Comparison of ENCODE assay signal across 10 mouse cellular contexts in the genomic region with DNA sequence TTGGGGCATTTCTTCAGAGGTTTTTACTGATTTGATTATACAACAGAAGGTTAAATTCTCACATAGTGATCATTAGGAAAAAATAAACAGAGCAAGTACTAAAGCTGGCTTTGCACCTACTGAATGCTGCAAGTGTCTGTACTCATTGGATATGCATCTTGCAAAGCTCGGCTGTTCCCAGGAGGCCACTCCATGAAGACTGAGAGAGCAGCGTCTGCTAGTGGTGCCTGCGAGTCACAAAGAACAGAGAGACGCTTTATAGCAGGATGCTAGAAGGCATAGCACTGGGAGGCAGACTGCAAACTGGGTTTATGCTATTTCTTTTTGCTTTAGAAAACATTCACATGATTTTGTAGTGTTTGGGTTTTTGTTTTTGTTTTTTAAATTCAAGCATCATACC.
DNase-seq lines count a peak whose midpoint lies in the region; ATAC-seq lines count a peak whose summit lies in the region.
"Had no signal": no experiment of that assay in that cellular context is flagged by ENCODE, and none has a peak within 500 bp of the region (broad histone marks: within the 10 kb centered on the region; RNA-seq: fewer than 3 reads in every experiment).

No protein-coding gene starts in this region.

- no peaks in the 10 kb centered on the region for H3K9me3 ChIP-seq in hindbrain, embryonic 11.5 days (ENCODE audit: control insufficient read depth, low read length)
- no peaks in the 10 kb centered on the region for H3K9me3 ChIP-seq in hindbrain, embryonic 10.5 days
- H3K9me3 ChIP-seq in hindbrain, embryonic 14.5 days (ENCODE audit: control insufficient read depth, low read length), result no peaks in the 10 kb centered on the region

- WGBS in hindbrain, embryonic 11.5 days, result 27% methylated on average over 4 of the region's 4 CpGs
- 15% methylated on average over 4 of the region's 4 CpGs for WGBS in hindbrain, embryonic 10.5 days
- 4% methylated on average over 4 of the region's 4 CpGs for WGBS in hindbrain, embryonic 14.5 days

- H3K9ac ChIP-seq in hindbrain, embryonic 11.5 days (ENCODE audit: low read depth, low read length), result no peak overlapping the region
- H3K9ac ChIP-seq in hindbrain, embryonic 14.5 days, result 0 out of 2 replicates have a peak overlapping the region, but pooled peaks have one; percentile 31

- H3K4me2 ChIP-seq in hindbrain, embryonic 11.5 days (replicated peaks; ENCODE audit: low read depth, low read length), result no peak overlapping the region
- peak overlapping the region; percentile 18 for H3K4me2 ChIP-seq in hindbrain, embryonic 14.5 days (replicated peaks)

- no peaks in the 10 kb centered on the region for H3K27me3 ChIP-seq in hindbrain, embryonic 11.5 days (ENCODE audit: control insufficient read depth, insufficient read depth, low read length)
- no peaks in the 10 kb centered on the region for H3K27me3 ChIP-seq in hindbrain, embryonic 10.5 days (ENCODE audit: insufficient read depth, poor library complexity, severe bottlenecking)
- H3K27me3 ChIP-seq in hindbrain, embryonic 14.5 days (ENCODE audit: control insufficient read depth, insufficient read depth, low read length), result no peaks in the 10 kb centered on the region

- H3K36me3 ChIP-seq in hindbrain, embryonic 11.5 days (ENCODE audit: control insufficient read depth, insufficient read depth, low read length), result no peaks in the 10 kb centered on the region
- no peaks in the 10 kb centered on the region for H3K36me3 ChIP-seq in hindbrain, embryonic 10.5 days
- H3K36me3 ChIP-seq in hindbrain, embryonic 14.5 days (replicated peaks; ENCODE audit: control insufficient read depth, insufficient read depth), result no peaks in the 10 kb centered on the region

- intact Hi-C loops in left cerebral cortex, postnatal 25 days (cut with DNase I), result loop anchor here (10.0 kb wide), 1 partner anchor 600 kb away; no protein-coding TSS in a partner anchor

- H3K4me3 ChIP-seq in hindbrain, embryonic 11.5 days (ENCODE audit: low read depth, low read length), result no peak overlapping the region
- H3K4me3 ChIP-seq in hindbrain, embryonic 10.5 days, result no peak overlapping the region
- H3K4me3 ChIP-seq in hindbrain, embryonic 14.5 days (replicated peaks; ENCODE audit: low read length), result no peak overlapping the region

- no peaks in the 10 kb centered on the region for H3K4me1 ChIP-seq in hindbrain, embryonic 11.5 days (replicated peaks; ENCODE audit: control insufficient read depth, insufficient read depth, low read length)
- no peaks in the 10 kb centered on the region for H3K4me1 ChIP-seq in hindbrain, embryonic 10.5 days (replicated peaks)
- peaks cover 13% of the 10 kb centered on the region; the same call in 1 of the 2 replicates for H3K4me1 ChIP-seq in hindbrain, embryonic 14.5 days (replicated peaks; ENCODE audit: control insufficient read depth, insufficient read depth, low read length)

- H3K27ac ChIP-seq in hindbrain, embryonic 11.5 days (ENCODE audit: low read depth, low read length), result no peak overlapping the region
- H3K27ac ChIP-seq in hindbrain, embryonic 10.5 days, result no peak overlapping the region
- H3K27ac ChIP-seq in hindbrain, embryonic 14.5 days, result peak overlapping the region; percentile 80

- peak; percentile 43 for DNase-seq in hindbrain, embryonic 11.5 days (ENCODE audit: low spot score)
- DNase-seq in hindbrain, embryonic 10.5 days (ENCODE audit: low spot score), result no peak
- peak; percentile 82 for DNase-seq in hindbrain, embryonic 14.5 days (ENCODE audit: low spot score)
- DNase-seq in left cerebral cortex, postnatal 25 days (ENCODE audit: low spot score in 2 of 2), result peak; percentile 68 to 81
- peak; percentile 38 for DNase-seq in right cerebral cortex, postnatal 25 days
- DNase-seq in testis, postnatal 10 days (ENCODE audit: low spot score), result no peak
- DNase-seq in yolk sac, embryonic 10.5 days (ENCODE audit: low spot score), result no peak

- 0 out of 2 replicates have a peak, but pooled peaks have one; percentile 64 for ATAC-seq in hindbrain, embryonic 11.5 days (ENCODE audit: low FRiP score)
- peak; percentile 90 for ATAC-seq in hindbrain, embryonic 14.5 days (ENCODE audit: low FRiP score)
- no peak for ATAC-seq in erythroid progenitor cell, adult 5-6 weeks (replicated peaks; ENCODE audit: low FRiP score, poor library complexity, severe bottlenecking)
- ATAC-seq: intestine, embryonic 16.5 days; lung, postnatal 0 days had no signal

Comparison
In these comparisons a context has a peak if more than half of its experiments do, and no peak if none do; other contexts are left out.
1. DNase-seq: peak in hindbrain, embryonic 11.5 days (single experiment), hindbrain, embryonic 14.5 days (single experiment), left cerebral cortex, postnatal 25 days (2 of 2) and right cerebral cortex, postnatal 25 days (single experiment); none in hindbrain, embryonic 10.5 days (single experiment), testis, postnatal 10 days (single experiment) and yolk sac, embryonic 10.5 days (single experiment).